Mouse (Mus musculus) midbrain, postnatal 0 days (tissue): ENCODE measurements at regions not wholly inside any gene's neighbourhood (a gene's known extent, or its start where the extent isn't known, plus 50 kb on each side); places are given as distances from the start of the nearest gene placed in this dataset.

ENCODE experiments used
- ATAC-seq: fragments of 200-750 bp; cut with Nextera tagmentation; 2 replicates; pipeline ENCODE4 v1.8.0; 2017; ENCODE audit warnings: moderate number of reproducible peaks, mild to moderate bottlenecking, moderate TSS enrichment, moderate library complexity; ENCODE audit not compliant: low FRiP score
- DNase-seq: peaks from one replicate; pipeline ENCODE4 v3.0.0-alpha.2; 2015; ENCODE audit warnings: low spot score
- H3K27ac ChIP-seq: fragments of 300-500 bp; sonication (generic); 2 replicates; pipeline ENCODE4 v1.5.1; 2014; ENCODE audit warnings: low read depth, mild to moderate bottlenecking, low read length, mixed read lengths
- H3K27me3 ChIP-seq: fragments of 300-500 bp; sonication (generic); 2 replicates; pipeline ENCODE4 v1.6.1; 2014; ENCODE audit warnings: low read length, control low read depth, mixed read lengths; ENCODE audit not compliant: insufficient read depth
- H3K36me3 ChIP-seq: fragments of 300-500 bp; sonication (generic); 2 replicates; pipeline ENCODE4 v1.6.1; 2014; ENCODE audit warnings: low read length, control low read depth, mixed read lengths; ENCODE audit not compliant: insufficient read depth
- H3K4me1 ChIP-seq: fragments of 300-500 bp; sonication (generic); 2 replicates; pipeline ENCODE4 v1.6.1; 2014; ENCODE audit warnings: mild to moderate bottlenecking, control low read depth, antibody characterized with exemption, low read length, mixed read lengths; ENCODE audit not compliant: insufficient read depth
- H3K4me2 ChIP-seq: fragments of 300-500 bp; sonication (generic); 2 replicates; pipeline ENCODE4 v1.6.1; 2014; ENCODE audit warnings: low read depth, mild to moderate bottlenecking, low read length, mixed read lengths; ENCODE audit not compliant: poor library complexity, severe bottlenecking
- H3K4me3 ChIP-seq: fragments of 300-500 bp; sonication (generic); 2 replicates; pipeline ENCODE4 v1.5.1; 2014; ENCODE audit warnings: low read depth, mild to moderate bottlenecking, low read length, moderate library complexity
- H3K9ac ChIP-seq: fragments of 300-500 bp; sonication (generic); replicated peaks from 2 replicates; pipeline ENCODE4 v1.6.1; 2014; ENCODE audit warnings: mild to moderate bottlenecking, low read length, moderate library complexity, mixed read lengths; ENCODE audit not compliant: poor library complexity, severe bottlenecking
- H3K9me3 ChIP-seq: fragments of 300-500 bp; sonication (generic); 2 replicates; pipeline ENCODE4 v1.6.1; 2016; ENCODE audit warnings: low read length, control low read depth
- CTCF ChIP-seq: IDR thresholded peaks from 2 replicates; pipeline ENCODE4 v1.5.1; 2016; ENCODE audit warnings: antibody characterized with exemption, mild to moderate bottlenecking
- WGBS: fragments of 180-500 bp; shearing (Covaris S2); extraction: QIAGEN DNeasy Blood & Tissue Kit; methylation state at CpG from one replicate; pipeline ENCODE4 v1.1.7; 2014; 5-methylcytosine and 5-hydroxymethylcytosine counted together

GRCm38 (mm10) chr2:131403543-131404217 is 51.0 kb upstream of the Rnf24 start:
- no peak for DNase-seq
- no peak for TF ChIP-seq CTCF
- no peak overlapping the region for H3K9ac ChIP-seq

More at GRCm38 (mm10) chr2:131403543-131404217, 51.0 kb upstream of the Rnf24 start:
- no peak overlapping the region for H3K4me3 ChIP-seq
- no peak overlapping the region for H3K4me2 ChIP-seq
- H3K36me3 ChIP-seq = no peaks in the 10 kb centered on the region
- no peaks in the 10 kb centered on the region for H3K27me3 ChIP-seq
- H3K9me3 ChIP-seq = no peaks in the 10 kb centered on the region
- ATAC-seq = no peak
- WGBS = 83% methylated on average over 5 of the region's 5 CpGs
- H3K4me1 ChIP-seq = no peaks in the 10 kb centered on the region
- H3K27ac ChIP-seq = no peak overlapping the region
